Mouse (Mus musculus) olfactory bulb, adult 2 months (tissue): ENCODE results near the gene Pusl1.

Experiments used
- CTCF ChIP-seq: fragments of 200-500 bp; IDR thresholded peaks from 2 replicates; pipeline ENCODE4 v1.5.1; 2012; ENCODE audit warnings: low read depth, mild to moderate bottlenecking, low read length, moderate library complexity; ENCODE audit not compliant: insufficient read depth
- POLR2A ChIP-seq: fragments of 200-500 bp; IDR thresholded peaks from 2 replicates; pipeline ENCODE4 v1.6.1; 2012; ENCODE audit warnings: mild to moderate bottlenecking, low read depth, low read length, moderate library complexity; ENCODE audit not compliant: insufficient read depth

DNA sequence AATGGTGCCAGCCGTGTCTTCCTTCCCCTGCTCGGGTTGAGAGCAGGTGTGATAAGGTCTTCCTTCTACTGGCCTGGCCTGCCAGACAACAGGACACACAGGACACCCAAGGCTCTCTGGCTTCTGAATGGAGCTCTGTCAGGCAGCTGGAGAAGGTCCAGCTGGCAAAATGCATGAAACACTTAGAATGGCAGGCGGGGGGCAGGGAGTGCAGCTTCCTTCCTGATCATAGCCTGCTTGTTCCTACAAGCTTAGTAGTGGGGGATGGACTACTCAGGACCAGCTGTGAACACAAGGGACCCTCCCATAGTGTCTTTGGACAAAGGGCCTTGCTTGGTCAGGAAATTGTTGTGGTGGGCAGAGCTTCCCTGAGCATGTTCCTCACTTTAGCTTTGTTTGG lies 9.6 kb upstream of the Pusl1 start:
- TF ChIP-seq POLR2A (no peak), CTCF (no peak)
